Mouse (Mus musculus) heart, adult 2 months (tissue): ENCODE measurements around the gene Utf1.

ENCODE experiments used
- CTCF ChIP-seq: fragments of 200-600 bp; IDR thresholded peaks from 2 replicates; pipeline ENCODE4 v1.8.1; 2022; ENCODE audit warnings: antibody characterized with exemption, mild to moderate bottlenecking, moderate library complexity
- EP300 ChIP-seq: fragments of 200-500 bp; IDR thresholded peaks from 2 replicates; pipeline ENCODE4 v1.6.1; 2011; ENCODE audit warnings: low read depth, low read length, control low read depth; ENCODE audit not compliant: insufficient read depth
- POLR2A ChIP-seq: fragments of 200-500 bp; IDR thresholded peaks from 2 replicates; pipeline ENCODE4 v1.6.1; 2011; ENCODE audit warnings: mild to moderate bottlenecking, low read depth, low read length, control low read depth; ENCODE audit not compliant: insufficient read depth

DNA sequence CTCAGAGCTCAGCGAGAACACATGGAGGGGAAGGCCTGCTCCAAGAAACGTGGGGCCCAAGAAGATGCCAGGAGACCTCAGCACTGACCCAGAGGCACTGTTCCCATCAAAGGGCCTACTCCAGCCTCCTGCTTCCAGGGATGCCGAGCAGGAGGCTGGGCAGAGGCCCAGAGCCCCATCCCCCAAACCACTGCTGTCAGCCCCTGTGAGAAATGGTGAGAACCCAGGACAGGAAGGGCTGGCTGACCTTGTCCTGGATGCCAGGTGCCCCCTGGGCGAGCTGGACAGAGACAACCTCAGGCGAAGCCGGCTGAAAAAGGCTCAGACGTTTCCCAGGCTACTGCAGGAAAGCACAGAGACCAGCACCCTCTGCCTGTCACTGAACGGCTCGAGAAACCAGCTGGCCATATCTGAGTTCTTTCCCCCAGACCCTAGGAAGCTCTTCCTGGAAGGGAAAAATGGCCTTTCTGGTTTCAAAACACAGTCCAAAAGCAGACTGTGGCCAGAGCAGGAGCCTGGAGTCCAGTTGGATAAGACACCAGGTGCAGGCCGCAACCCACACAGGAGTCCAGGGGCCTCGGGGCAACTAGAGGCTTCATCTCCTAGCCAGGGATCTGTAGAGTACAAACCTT, 33.3 kb upstream of the Utf1 start:
- no peak for TF ChIP-seq POLR2A
- TF ChIP-seq CTCF, result no peak
- no peak for TF ChIP-seq EP300
